Mouse (Mus musculus) brain, embryonic 14.5 days (tissue): ENCODE data around the gene Slc9a5. TPM values are rescaled to one million over a fixed set of nuclear protein-coding genes. Genes with fewer than 3 reads are reported as not detected.

Experiments
- DNase-seq: peaks from one replicate; pipeline ENCODE4 v3.0.0-alpha.2; 2011; ENCODE audit warnings: low read depth
- CTCF ChIP-seq: fragments of 200-500 bp; IDR thresholded peaks from 2 replicates; pipeline ENCODE4 v1.5.1; 2012; ENCODE audit warnings: inconsistent platforms, mild to moderate bottlenecking, moderate library complexity, borderline replicate concordance; ENCODE audit not compliant: insufficient read depth, insufficient read length; ENCODE audit errors: extremely low read depth
- POLR2A ChIP-seq: fragments of 200-500 bp; IDR thresholded peaks from 2 replicates; pipeline ENCODE4 v1.6.1; 2012; ENCODE audit warnings: mild to moderate bottlenecking, inconsistent platforms, borderline replicate concordance; ENCODE audit not compliant: poor library complexity, insufficient read depth, insufficient read length, severe bottlenecking; ENCODE audit errors: extremely low read depth
- polyA plus RNA-seq: library from polyadenylated mRNA; depleted of rRNA; stranded (reverse); fragments of >200 nt; gene quantifications from 2 replicates; pipeline ENCODE4 v1.2.3, GENCODE M21; 2012

The Slc9a5 gene
- polyA plus RNA-seq, 1 experiment = 39.3 TPM

DNA sequence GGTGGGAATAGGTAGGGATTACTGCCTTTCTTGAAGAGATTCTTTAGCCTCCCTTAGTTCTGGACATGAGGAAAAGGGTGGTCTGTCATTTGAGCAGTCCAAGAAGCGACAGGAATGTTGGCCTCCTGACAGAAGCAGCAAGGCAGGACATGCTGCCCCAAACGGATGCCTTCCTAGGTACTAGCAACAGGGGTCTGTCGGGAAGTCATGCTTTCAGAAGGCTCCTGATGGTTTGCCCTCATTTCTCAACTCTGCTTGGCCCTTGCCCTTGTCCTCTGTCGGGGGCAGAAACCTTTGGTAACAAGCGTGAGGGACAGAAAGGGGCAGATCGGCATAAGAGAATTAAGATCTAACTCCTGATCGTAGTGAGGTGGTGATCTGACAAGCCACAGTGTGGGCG is 38.5 kb upstream of the Slc9a5 start:
- TF ChIP-seq POLR2A = no peak
- TF ChIP-seq CTCF = no peak
- DNase-seq = no peak

DNA sequence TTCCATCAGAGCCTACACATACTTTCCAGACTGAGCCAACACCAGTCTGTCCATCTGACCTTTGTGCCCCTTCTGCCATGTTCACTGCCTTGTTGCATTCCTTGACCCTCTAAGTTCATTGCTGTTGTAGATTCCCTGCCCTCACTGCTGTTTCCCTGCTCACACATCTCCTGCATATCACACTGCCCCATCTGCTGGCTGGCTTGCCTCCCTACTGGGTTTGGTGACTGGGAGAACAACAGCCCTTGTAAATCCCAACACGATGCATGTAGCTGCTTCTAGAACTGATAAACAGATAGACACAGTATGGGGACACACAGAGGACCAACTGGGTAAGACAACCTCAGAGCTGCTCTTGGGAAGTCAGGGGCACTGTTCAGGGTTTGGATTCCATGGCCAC is 36.9 kb upstream of the Slc9a5 start:
- TF ChIP-seq CTCF (no peak), POLR2A (no peak)

DNA sequence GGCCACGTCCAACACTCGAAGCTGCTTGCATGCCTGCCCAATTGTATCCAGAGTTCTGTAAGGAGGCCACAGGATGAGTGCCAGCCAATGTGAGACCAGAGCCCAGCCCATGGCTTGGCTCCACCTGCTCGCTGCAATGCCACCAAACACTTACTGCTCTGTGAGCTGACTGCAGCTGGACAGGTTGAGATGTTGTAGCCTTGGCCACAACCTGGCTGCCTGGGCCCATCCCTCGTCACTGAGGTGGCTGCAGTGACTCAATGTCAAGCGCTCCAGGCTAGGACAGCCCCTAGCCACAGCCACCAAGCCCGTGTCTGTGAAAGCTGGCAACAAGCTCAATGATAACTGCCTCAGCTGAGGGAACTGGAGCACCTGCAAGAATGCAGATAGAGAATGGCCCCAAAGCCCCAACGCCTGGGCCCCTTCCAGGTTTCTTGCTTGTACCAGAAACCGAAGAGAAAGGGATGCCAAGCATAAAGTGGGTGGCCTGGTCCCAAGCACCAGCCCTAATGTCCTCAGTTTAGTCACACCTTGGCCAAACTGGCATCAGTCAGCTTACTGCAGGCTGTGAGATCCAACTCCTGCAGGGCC is 35.7 kb upstream of the Slc9a5 start:
- DNase-seq = no peak
- TF ChIP-seq POLR2A (no peak), CTCF (no peak)

More for the DNA sequence above, 36.9 kb upstream of the Slc9a5 start:
- no peak for DNase-seq

DNA sequence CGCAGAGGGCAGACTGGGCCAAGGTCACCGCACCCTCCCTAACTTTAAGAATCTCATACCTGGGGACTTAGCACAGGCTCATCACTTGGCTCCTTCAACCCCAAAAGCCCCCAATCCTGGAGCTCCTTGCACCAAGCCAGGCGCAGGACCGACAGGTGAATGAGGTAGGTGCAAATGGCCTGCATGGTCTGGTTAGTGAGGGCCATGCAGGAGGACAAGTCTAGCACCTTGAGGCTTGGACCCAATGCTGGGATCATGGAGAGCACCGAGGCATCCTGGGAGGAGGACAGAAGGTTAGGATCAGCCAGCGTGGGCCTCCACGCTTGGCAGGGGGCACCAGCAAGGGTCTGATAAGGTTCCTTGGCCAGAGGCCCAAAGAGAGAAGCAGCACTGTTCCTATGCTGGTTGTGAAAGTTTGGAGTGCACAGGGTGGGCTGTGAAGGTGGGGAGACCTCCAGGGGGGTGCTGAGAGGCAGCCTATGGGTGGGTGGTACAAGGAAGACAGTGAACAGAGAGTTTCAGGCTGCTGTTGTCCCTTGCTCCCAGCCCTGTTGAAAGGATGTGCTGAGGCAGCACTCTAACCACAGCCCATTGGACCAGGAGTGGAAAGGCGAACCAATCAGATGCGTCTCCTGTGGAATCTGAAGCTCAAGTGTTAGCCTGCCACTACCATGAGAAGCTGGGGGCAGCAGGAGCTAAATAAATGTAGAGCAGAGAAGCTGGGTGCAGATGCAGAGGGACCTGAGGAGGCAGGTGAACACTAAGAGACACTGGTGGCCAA is 34.8 kb upstream of the Slc9a5 start:
- DNase-seq = no peak
- TF ChIP-seq POLR2A (no peak), CTCF (no peak)

DNA sequence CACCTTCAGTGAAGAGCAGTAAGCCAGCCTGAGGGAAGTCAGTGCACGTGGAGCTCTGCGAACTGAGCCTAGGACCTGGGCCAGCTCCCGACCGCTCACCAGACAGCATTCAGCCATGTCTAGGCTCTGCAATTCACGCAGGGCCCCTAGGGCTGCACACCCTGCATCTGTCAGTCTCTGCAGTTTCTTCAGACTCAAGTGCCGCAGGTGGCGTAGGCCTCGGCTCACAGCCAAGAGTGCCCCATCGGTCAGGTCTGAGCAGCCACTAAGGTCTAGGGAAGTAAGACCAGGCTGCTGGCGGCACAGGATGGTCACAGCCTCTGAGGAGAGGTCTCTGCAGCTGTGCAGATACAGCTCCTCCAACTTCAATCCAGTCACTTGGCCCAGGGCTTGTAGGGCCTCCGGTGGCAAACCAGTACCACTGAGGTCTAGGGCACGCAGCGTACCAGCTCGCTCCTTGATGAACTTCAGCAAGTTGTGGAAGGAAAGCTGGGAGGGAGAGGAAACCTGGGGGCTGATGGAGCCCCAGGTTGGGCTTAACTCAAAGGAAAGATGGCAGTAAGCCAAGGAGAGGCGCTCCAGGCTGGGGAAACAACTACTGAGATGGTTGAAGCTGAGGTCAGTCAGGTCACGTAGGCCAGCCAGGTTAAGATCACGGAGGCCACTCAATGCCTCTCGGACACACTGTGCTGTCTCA is 33.4 kb upstream of the Slc9a5 start:
- DNase-seq = no peak
- TF ChIP-seq POLR2A (no peak), CTCF (no peak)

DNA sequence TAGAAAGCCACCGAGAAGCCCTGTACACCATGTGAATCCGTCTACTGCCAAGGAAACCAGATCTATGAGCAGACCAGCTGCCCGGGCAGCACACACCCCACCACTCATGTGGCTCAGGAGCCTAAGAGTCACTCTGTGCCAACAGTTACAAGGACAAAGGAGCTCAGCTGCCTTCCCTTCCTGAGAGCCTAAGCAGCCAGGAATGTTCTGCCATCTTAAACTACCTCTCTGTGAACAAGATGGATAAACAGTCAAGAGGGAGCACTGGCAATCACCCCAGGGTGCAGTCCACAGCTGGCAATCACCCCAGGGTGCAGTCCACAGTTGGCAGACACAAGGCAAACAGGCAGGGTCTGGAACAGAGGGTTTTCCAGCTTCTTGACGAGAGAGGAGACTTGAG is 30.7 kb upstream of the Slc9a5 start:
- TF ChIP-seq CTCF (no peak), POLR2A (no peak)
- no peak for DNase-seq

DNA sequence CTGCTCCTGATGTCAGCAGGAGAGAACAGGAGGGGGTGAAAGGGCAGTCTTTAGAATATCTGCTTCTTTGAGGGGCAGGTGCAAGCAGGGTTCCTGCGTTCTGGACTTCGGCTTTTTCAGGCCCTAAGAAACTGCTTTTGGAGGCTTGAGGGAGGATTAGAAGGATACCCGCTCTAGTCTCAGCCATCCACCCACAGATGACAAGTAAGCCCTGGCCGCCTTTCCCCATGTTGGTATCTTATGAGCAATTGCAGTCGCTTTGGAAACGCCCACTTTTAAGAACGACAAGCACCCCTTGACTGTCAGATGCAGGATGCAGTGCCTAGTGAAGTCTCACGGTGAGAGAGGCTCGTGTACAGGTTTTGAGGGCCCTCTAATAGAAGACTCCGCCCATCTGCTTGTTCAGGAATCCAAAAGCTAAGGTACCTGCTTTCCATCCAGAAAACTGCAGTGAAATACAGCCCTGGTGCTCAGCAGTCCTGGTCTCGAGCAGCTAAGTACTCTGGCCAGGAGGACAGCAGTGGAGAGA is 29.9 kb upstream of the Slc9a5 start:
- no peak for DNase-seq
- no peak for TF ChIP-seq POLR2A
- no peak for TF ChIP-seq CTCF

DNA sequence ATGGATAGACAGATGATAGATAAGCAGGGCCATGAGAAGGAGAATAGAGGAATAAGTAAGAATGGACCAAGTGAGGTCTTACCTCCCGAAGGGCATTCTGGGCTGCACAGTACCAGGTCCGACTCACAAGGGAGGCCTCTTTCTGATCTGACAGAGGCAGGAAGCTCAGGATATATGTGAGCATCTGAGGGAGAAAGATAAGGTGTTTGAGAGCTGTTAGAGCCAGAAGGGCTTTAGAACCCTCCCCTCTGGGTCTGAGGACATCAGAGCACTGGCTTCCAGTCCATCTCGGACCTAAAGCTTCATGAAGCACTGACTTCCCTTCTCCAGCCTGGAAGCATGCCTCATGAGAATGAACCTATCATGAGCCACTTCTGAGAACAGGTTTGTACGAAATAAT is 25.5 kb upstream of the Slc9a5 start:
- TF ChIP-seq POLR2A (no peak), CTCF (no peak)
- no peak for DNase-seq

DNA sequence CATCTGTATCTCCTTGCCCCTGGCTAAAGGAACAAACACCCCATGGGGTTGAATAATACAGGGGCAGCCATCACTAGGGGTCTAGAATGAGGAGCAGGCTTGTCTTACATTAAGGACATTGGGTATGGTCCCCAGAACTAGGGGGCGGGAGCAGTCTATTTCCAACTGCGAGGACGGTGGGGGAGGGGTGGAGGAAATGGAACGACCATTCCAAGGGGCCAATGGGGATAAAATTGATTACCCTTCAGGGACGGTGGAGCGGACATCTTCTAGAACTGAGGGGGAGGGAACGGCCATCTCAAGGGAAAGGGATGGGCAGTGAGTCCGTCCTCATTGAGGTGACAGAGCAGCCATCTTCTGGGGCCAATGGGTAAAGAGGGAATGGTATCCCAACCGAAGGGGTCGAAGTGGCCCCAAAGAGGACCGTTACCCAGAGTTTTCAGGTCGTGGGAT is 23.0 kb upstream of the Slc9a5 start:
- no peak for DNase-seq

DNA sequence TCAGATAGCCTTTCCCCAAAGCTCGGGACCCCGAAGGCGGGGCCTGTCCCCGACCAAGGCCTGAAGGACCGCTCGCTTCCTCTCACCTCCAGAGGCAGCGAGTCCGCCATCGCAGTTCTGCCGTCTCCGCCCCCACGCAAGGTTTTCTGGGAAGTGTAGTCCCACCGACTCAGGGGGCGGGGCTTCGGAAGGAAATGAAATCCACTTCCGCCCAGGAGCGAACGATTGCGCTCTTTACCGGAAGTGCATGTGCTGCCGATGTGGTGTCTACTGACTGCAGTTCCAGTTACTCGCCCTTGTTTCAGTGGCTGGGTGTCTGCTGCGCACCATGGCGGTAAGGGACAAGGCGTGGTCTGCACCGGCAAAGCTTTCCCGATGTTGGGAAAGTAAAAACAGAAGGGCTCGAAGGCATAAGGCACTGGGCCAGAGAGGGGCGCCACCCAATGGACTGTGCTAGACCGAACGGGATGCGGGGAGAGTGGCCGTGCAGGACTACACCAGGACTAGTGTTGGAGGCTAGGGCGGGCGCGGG is 22.4 kb upstream of the Slc9a5 start, which contains the start of the genes Lrrc29 and Tmem208:
Gene Lrrc29 (minus strand): TSS at position 138 of the 532 bp plus-strand sequence.
Gene Tmem208 (plus strand): TSS at position 214 of the 532 bp plus-strand sequence.
- TF ChIP-seq POLR2A = peak; percentile 73; the same call in 1 of the 2 replicates
- TF ChIP-seq CTCF = peak; percentile 34; the same call in 1 of the 2 replicates
- DNase-seq = peak; percentile 99

More for the DNA sequence above, 23.0 kb upstream of the Slc9a5 start:
- no peak for TF ChIP-seq POLR2A

DNA sequence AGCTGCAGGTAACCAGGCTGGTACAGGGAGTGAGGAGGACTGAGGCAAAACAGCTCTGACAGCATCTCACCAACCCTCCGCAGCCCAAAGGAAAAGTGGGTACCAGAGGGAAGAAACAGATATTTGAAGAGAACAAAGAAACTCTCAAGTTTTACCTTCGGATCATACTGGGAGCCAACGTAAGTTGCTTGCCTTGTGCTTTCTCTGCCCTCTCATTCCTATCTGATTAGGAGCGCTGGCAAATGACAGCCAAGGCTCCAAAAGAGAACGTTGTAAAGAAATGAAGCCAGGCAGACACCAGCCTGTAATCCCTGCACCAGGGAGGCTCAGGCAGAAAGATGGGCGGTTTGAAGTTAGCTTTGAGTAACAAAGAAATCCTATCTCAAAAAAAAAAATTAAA is 21.7 kb upstream of the Slc9a5 start:
- DNase-seq = no peak
- TF ChIP-seq POLR2A (no peak), CTCF (no peak)
